Mouse (Mus musculus) heart, postnatal 14 days (tissue): Measurements from ENCODE around the gene Slamf1. TPM values are rescaled to one million over a fixed set of nuclear protein-coding genes. Genes with fewer than 3 reads are reported as not detected.

Experiments
- DNase-seq, 2 experiments: peaks; one replicate each; pipeline ENCODE4 v3.0.0; 2021 to 2022
- intact Hi-C: fragments of 180-260 bp; cut with DNase I; formaldehyde crosslinking; loops from one replicate; pipeline ENCODE4 v1.15.1; 2025
- long read RNA-seq, 2 experiments: library from polyadenylated mRNA; stranded (forward); transcript quantifications; one replicate each; pipeline ENCODE4 v2.0.0; 2021
- total RNA-seq, 2 experiments: library from RNA; stranded (reverse); gene quantifications; 2 replicates each; pipeline ENCODE4 v1.2.3; 2021

The Slamf1 gene
- 1 to 10 TPM in 1 of 2 experiments, under 1 TPM in 1; 0.38 to 1.3 TPM for total RNA-seq
- long read RNA-seq, experiment 1, partial matches to known transcripts, result 0 of 1 reads
- long read RNA-seq, experiment 1, other reads (novel, unspliced or antisense), result 1 of 1 reads
- long read RNA-seq, experiment 2, partial matches to known transcripts, result 0 of 1 reads
- long read RNA-seq, experiment 2, other reads (novel, unspliced or antisense), result 1 of 1 reads

- DNase-seq, result no peak
- intact Hi-C loops, result no loop called here
Measured at GRCm38 (mm10) chr1:171766898-171767297, at the start of gene Slamf1. Gene Slamf1 (plus strand): TSS chr1:171767127.

GRCm38 (mm10) chr1:171731195-171731594 is 35.7 kb upstream of the Slamf1 start:
- no peak for DNase-seq
- intact Hi-C loops, result no loop called here

DNA sequence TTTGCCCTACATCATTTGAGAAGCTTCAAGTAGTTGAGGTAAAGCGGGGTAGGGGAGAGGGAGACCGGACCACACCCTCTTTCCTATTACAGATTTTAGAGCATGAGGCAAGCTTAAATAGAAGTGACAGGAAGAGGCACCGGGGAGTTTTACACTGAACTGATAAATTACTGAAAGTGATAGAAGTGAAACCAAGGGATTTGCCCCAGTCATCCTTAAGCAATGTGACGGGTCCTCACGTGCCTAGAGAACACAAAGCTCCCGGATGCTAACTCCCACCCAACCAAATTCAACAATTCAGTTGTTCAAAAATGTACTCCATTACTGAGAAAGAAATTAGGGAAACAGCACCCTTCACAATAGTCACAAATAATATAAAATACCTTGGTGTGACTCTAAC is 32.0 kb upstream of the Slamf1 start:
- no peak for DNase-seq
- intact Hi-C loops, result no loop called here

DNA sequence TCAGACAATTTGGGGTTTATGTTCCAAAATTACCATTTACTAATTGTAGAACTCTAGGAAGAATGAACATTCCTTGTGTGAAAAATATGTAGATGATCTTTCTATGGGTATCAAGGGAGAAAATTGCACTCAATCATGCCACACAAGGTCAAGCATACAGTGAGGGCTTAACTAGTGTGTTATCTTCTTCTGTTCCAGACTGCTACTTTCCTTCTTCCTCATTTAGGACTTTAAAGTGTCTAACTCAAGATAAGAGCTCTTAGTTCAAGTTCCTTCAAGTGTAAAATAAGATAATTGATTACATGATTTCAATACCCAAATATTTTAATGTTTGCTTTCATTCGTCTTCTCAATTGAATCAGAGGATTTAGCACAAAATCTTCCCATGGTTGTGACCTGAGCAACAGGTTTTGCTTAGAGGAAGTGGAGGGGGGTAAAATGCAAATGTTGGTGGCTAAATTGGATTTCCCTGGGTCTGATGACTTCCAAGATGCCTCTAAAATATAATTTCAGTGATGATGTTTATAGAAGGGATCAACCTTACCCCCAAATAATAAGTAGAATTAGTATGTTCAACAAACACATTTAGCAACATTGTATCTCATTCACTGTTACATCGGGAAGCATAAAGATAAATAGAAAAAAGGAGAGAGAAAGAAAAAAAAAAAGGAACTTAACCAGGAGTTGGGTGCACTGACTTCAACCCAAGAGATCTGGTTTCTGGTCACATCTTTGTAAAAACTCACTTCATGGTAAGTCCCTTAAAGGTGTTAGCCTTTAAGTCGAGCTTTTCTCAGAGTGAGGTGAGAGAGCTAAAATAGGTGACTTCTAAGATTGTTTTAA is 18.6 kb upstream of the Slamf1 start:
- intact Hi-C loops, result no loop called here

GRCm38 (mm10) chr1:171761853-171762448 is 5.0 kb upstream of the Slamf1 start:
- no peak for DNase-seq
- intact Hi-C loops, result no loop called here

More for the DNA sequence above, 18.6 kb upstream of the Slamf1 start:
- no peak for DNase-seq

GRCm38 (mm10) chr1:171770996-171771395 is 4.1 kb downstream of the Slamf1 start:
- DNase-seq, result no peak
- intact Hi-C loops, result no loop called here

- no peak for DNase-seq
- intact Hi-C loops, result no loop called here
Measured at GRCm38 (mm10) chr1:171772121-171772735, 5.3 kb downstream of the Slamf1 start.

GRCm38 (mm10) chr1:171773232-171773989 is 6.5 kb downstream of the Slamf1 start:
- intact Hi-C loops, result no loop called here

GRCm38 (mm10) chr1:171774266-171774665 is 7.3 kb downstream of the Slamf1 start:
- no peak for DNase-seq
- intact Hi-C loops, result no loop called here

More at GRCm38 (mm10) chr1:171773232-171773989, 6.5 kb downstream of the Slamf1 start:
- DNase-seq, result no peak

- no peak for DNase-seq
- intact Hi-C loops, result no loop called here
Measured at GRCm38 (mm10) chr1:171774678-171775077, 7.8 kb downstream of the Slamf1 start.

DNA sequence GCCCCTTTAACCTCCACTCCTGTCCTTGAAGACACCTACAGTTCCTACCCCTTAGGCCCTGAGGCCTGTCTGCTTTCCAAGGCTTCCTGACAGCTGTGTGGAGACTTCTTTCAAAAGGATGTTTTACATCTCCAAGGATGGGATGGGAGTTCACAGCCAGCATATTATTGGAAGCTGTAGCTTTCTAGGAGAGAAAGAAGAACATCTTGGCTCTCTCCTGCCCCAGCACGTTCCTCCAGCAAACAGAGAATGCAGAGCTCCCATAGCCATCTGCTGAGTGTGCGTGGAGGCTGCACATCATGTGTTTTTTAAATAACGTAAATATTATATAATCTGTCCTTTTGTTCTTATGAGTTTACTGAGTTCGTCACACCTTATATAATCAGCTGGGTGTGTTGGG is 8.9 kb downstream of the Slamf1 start:
- no peak for DNase-seq
- intact Hi-C loops, result no loop called here

DNA sequence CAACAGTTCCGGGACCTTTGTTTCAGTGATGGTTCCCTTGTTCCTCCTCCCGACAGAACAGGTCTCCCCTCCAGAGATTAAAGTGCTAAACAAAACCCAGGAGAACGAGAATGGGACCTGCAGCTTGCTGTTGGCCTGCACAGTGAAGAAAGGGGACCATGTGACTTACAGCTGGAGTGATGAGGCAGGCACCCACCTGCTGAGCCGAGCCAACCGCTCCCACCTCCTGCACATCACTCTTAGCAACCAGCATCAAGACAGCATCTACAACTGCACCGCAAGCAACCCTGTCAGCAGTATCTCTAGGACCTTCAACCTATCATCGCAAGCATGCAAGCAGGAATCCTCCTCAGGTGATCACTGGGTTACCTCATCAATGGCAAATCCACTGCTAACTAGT is 10.1 kb downstream of the Slamf1 start:
- no peak for DNase-seq
- intact Hi-C loops, result no loop called here

DNA sequence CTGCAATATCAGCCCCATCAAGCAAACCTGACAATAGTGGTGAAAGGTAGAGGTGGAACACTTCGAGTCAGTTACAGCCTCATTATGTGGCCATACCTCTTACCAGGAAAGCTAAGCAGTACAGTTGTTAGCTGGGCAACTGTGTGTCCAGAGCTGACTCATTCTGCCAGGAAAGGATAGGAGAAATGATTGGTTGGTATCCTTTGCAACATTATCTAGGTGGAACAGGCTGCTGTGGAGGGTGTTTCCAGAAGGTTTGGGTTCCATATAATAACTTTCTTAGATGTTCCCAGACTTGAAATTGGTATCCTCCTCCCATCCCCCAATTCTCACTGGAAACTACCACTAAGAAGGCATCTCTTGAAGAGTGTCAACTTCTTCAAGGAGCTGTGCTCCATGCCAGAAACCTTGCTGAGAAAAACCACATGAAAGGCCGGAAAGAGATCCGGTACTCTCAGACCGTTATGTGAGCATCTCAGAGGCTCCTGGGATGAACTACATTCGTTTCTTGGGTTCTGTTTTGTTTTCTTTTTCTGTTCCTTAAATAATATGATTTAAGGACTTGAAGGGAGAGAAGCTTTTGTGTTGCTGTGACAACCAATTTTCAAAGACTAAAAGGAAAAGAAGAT is 15.5 kb downstream of the Slamf1 start:
- DNase-seq, result no peak
- intact Hi-C loops, result no loop called here

DNA sequence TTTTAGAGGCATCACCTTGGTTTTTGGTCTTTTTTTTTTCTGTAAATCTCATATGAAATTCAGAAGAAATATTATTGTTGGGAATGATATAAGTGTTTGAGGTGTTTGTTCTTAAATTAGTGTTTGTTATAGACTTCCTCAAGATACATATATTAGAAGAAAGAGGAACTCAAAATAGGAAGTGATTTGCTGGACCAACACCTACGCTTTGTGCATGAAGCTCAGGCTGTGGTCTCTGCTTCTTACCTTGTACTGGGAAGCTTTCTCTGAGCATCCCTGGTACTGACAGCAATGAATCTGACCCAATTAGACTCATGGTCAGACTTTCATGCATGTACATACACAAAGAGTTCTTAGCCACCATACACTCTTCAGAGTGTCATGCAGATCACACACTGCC is 18.9 kb downstream of the Slamf1 start:
- no peak for DNase-seq
- intact Hi-C loops, result no loop called here

DNA sequence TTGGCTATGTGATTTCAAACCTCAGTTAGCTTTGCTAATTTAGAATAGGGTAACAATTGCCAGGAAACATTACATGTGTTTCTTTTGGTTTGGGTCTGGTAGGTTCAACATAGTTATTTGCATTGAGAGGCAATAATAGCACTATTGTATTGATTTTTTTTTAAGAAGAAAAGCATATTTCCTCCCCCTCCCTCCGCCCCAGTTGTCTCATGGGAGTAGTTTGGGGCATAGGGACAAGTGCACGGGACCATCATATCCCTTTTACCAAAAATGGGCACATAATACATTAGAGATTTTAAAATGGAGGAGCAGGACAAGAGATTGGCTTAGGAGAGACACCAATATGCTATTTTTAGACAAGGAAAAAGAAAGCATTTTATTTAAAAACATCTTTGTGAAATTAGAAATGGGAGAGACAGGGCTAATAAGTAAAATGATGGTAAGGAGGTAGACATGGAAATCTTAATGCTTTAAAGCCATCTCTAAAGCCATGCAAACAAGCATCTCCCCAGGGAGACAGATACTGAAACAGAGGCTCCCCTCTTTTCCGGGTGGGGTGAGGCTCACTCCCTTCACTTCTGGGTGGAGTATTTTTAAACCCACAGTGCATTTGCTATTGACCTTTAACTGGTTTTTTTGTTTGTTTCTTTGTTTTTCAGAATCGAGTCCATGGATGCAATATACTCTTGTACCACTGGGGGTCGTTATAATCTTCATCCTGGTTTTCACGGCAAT is 20.5 kb downstream of the Slamf1 start:
- no peak for DNase-seq
- intact Hi-C loops, result no loop called here

DNA sequence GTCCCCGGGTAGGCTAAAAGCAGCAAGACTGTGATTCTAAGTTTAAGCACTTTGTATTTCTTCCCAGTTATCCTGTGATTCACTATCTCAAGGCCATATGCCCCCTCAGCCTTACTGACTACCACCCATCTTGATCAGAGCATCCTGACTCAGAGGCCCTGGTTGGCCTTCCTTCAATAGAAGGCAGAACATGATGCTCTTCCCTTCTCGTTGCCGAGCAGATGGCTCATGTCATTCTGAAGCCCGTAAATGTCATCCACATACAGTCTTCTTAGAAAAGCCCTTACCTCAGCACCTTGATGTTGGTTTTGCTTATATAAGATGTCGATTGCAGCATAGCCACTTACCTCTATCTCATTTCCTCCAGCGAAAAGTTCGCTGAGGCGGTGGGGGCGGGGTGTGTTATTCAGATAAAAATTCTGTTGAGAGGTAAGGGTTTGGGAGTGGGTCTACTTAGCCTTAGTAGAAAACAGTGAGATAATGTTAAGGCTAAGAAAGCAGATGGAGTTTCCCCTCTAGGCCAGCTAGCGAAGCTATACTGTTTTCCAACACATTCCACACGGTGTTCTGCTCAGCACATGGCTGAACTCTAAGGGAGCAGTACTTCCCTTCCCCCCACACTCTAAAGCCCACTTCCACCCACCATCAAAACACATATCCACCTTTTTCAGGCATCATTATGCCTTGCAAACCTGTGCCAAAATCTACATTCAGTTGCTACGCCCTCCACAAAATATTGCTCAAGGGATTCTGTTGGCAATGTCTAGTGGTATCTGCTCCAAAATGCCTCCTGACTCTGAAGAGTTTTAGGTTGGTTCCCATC is 21.7 kb downstream of the Slamf1 start:
- intact Hi-C loops, result no loop called here

GRCm38 (mm10) chr1:171789407-171789806 is 22.5 kb downstream of the Slamf1 start:
- intact Hi-C loops, result no loop called here

More for the DNA sequence above, 21.7 kb downstream of the Slamf1 start:
- DNase-seq, result no peak

GRCm38 (mm10) chr1:171791491-171791890 is 24.6 kb downstream of the Slamf1 start:
- DNase-seq, result no peak
- intact Hi-C loops, result no loop called here

More at GRCm38 (mm10) chr1:171789407-171789806, 22.5 kb downstream of the Slamf1 start:
- no peak for DNase-seq
